ENCODE assay signal across 8 mouse cellular contexts in the genomic region with DNA sequence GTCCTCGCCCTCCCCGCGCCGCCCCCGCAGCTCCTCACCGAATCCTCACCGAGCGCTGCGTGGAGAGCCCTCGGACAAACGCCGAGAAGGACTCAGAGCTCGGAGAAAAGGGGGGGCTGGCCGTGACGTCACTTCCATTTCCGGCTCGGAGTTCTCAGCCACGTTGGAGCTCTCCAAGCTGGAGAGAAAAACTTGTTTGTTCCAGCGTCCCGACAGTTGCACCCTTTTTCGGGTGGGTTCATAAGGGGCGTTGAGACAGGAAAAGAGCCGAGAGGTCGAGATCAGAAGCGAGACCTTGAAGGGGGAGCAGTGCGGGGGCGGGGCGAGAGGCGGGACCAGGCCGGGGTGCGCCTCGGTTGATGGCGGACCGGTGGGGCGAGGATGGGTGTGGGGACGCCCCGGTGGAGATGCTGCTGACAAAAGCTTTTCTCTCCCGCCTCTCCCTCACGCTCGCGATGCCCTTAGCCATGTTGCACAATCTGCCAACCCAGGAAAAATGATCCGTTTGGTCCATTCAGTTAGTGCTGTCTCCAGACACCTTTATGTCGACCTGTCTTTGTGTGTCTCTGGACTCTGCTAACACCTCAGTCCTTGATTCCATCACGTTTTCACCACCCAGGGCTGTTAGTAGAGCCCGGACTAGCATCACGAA. TPM values are rescaled to one million over a fixed set of nuclear protein-coding genes. Genes with fewer than 3 reads are reported as not detected.
DNase-seq lines count a peak whose midpoint lies in the region; TF ChIP-seq lines count a peak whose summit lies in the region.

A gene (minus strand): TSS at position 112 of the 652 bp plus-strand sequence.

- peak; percentile 89 for DNase-seq in adipocyte (ENCODE audit: low spot score)
- peak; percentile 81 for DNase-seq in gastrocnemius, adult 8-10 months (ENCODE audit: low spot score in 2 of 2)
- peak; percentile 68 for DNase-seq in hindlimb bud, embryonic 11.5 days (ENCODE audit: extremely low spot score, low read depth, low spot score)
- DNase-seq in left cerebral cortex, adult 2 months (ENCODE audit: extremely low spot score in 1 of 2, low spot score in 2 of 2) = peak; percentile 91 to 93
- peak; percentile 86 for DNase-seq in retina, postnatal 7 days (ENCODE audit: low read depth, low spot score)
- DNase-seq in urinary bladder, adult 18-20 months (ENCODE audit: low spot score in 2 of 2) = peak; percentile 87 to 93

- TF ChIP-seq CTCF in cortical plate, adult 2 months (IDR thresholded peaks at IDR 0.05; ENCODE audit: extremely low read depth, insufficient read depth, low read length) = no peak
- no peak for TF ChIP-seq CTCF in left cerebral cortex, adult 2 months (IDR thresholded peaks at IDR 0.05)

- intact Hi-C loops in left cerebral cortex, adult 2 months (cut with DNase I) = loop anchor here (2.0 to 10.0 kb wide), 3 partner anchors 29 to 137 kb away; a partner anchor contains a TSS

- H3K36me3 ChIP-seq in macrophage (ENCODE audit: inconsistent target) = no peaks in the 10 kb centered on the region

- H3K27ac ChIP-seq in cortical plate, adult 2 months (ENCODE audit: insufficient read depth, low read length) = peak within 1 kb of the TSS; percentile 77
- peak within 1 kb of the TSS; percentile 94 for H3K27ac ChIP-seq in left cerebral cortex, adult 2 months
- H3K27ac ChIP-seq in macrophage = peak within 1 kb of the TSS; percentile 63

- peaks cover 30% of the 10 kb centered on the region for H3K79me2 ChIP-seq in macrophage (ENCODE audit: inconsistent target)

- peak within 1 kb of the TSS; percentile 76 for H3K4me3 ChIP-seq in cortical plate, adult 2 months (ENCODE audit: insufficient read depth, low read length)
- H3K4me3 ChIP-seq in left cerebral cortex, adult 2 months = peak within 1 kb of the TSS; percentile 72
- H3K4me3 ChIP-seq in macrophage (ENCODE audit: inconsistent target) = peak within 1 kb of the TSS; percentile 70

- TF ChIP-seq POLR2A in cortical plate, adult 2 months (IDR thresholded peaks at IDR 0.05; ENCODE audit: extremely low read depth, insufficient read depth, low read length) = peak; percentile 69

- WGBS in macrophage (ENCODE audit: missing documents) = 2% methylated on average over 43 of the region's 46 CpGs

- H3K4me1 ChIP-seq in cortical plate, adult 2 months (ENCODE audit: control insufficient read depth, insufficient read depth, low read length) = peaks cover 1% of the 10 kb centered on the region; the same call in 1 of the 2 replicates

RNA-seq across cellular contexts. Expression of the gene that starts here (rescaled TPM):
- polyA plus RNA-seq in cortical plate, adult 2 months (2012; rRNA removed) = 19.1 and 19.5 TPM in 2 replicates
- 10 to 100 TPM; 13.4 to 20.6 (median 18.9) TPM for total RNA-seq in gastrocnemius, adult 8-10 months (2022)
- total RNA-seq in left cerebral cortex, adult 2 months (2021) = 10 to 100 TPM; 41.3 to 44.3 TPM
- 10 to 100 TPM in 19 of 26 experiments, 1 to 10 TPM in 7; 2.2 to 54.5 (median 26.2) TPM for total RNA-seq in macrophage (2018; cell fraction: chromatin; rRNA removed)
- 10 to 100 TPM in 17 of 26 experiments, 1 to 10 TPM in 9; 2.1 to 18.5 (median 11.2) TPM for total RNA-seq in macrophage (2018; cell fraction: cytosol; rRNA removed)
- total RNA-seq in macrophage (2018; cell fraction: nucleus; rRNA removed) = 10 to 100 TPM in 17 of 26 experiments, 1 to 10 TPM in 9; 3.8 to 43.1 (median 15.8) TPM
- 5.2 to 8.3 TPM (median 6.5 TPM) in 3 replicates for polyA plus RNA-seq in macrophage (2018)

Comparison
In these comparisons a context has a peak if more than half of its experiments do, and no peak if none do; other contexts are left out.
1. Peak in every context shown above with its lines: DNase-seq, H3K4me3 ChIP-seq and H3K27ac ChIP-seq.